Mouse (Mus musculus): ENCODE measurements at regions not wholly inside any gene's neighbourhood (a gene's known extent, or its start where the extent isn't known, plus 50 kb on each side); places are given as distances from the start of the nearest gene placed in this dataset.

GRCm38 (mm10) chr5:132671496-132671895 is 128.4 kb upstream of the Auts2 start:
- in situ Hi-C loops (cut with MboI, MseI) = no loop called here

GRCm38 (mm10) chr5:132667316-132667715 is 124.2 kb upstream of the Auts2 start:
- in situ Hi-C loops (cut with MboI, MseI) = no loop called here

DNA sequence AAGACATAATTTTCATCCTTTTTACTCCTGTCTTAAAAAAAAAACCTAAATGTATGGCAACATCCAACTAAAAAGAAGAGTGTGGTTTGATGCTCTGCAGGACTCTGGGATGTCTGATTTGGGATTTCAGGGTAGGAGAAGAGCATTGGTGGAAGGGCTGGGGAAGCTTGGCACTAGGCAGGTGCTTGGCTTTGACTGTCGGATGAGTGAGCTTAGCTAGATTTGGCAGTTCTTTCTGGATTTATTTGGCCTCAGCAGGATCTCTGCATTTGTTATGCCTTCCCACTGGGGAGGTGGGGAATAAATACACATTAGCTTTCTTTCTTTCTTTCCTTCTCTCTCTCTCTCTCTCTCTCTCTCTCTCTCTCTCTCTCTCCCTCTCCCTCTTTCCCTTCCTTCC is 118.1 kb upstream of the Auts2 start:
- in situ Hi-C loops (cut with MboI, MseI) = no loop called here

DNA sequence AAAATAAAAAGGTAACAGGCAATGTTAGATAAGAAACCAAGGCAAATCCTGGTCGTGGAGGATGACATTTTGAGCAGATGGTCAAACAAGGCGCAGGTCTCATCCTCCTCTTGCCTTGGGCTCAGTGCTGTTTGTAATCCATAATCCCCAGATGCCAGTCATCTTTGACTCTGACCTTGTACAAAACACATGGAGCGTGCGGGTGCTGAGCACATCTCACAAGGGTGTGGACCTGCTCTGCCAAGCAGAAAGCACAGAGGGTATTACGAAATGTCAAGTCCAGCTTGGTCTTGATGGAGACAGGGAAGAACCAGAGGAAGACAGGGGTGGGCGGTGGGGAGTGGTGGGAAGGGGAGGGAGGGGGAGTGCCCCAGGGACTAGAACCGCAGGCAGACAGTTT is 116.9 kb upstream of the Auts2 start:
- in situ Hi-C loops (cut with MboI, MseI) = no loop called here

- in situ Hi-C loops (cut with MboI, MseI) = no loop called here
These were observed 111.2 kb upstream of the Auts2 start for GRCm38 (mm10) chr5:132654382-132654781.

GRCm38 (mm10) chr5:132653694-132654300 is 110.7 kb upstream of the Auts2 start:
- in situ Hi-C loops (cut with MboI, MseI) = no loop called here

GRCm38 (mm10) chr5:132652201-132652600 is 109.1 kb upstream of the Auts2 start:
- in situ Hi-C loops (cut with MboI, MseI) = no loop called here

DNA sequence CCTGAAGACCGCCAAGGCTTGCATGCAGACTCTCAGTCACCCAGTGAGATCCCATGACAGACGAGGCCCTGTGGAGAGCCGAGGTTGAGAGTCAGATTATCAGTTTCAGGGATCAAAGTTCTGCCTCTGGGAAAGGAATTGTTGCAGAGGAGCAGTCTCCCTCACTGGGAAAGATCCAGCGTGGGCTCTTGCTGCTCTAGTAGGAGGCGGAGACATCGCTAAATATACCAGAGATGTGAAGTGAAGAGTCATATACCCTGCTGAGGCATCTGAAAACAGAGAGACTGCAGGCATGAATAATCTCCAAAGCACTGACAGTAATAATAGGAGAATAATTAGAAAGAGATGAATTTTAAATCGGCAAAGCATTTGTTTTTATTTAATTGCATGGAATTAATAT is 106.6 kb upstream of the Auts2 start:
- in situ Hi-C loops (cut with MboI, MseI) = no loop called here

- in situ Hi-C loops (cut with MboI, MseI) = no loop called here
These were observed 105.6 kb upstream of the Auts2 start for GRCm38 (mm10) chr5:132648751-132649150.

DNA sequence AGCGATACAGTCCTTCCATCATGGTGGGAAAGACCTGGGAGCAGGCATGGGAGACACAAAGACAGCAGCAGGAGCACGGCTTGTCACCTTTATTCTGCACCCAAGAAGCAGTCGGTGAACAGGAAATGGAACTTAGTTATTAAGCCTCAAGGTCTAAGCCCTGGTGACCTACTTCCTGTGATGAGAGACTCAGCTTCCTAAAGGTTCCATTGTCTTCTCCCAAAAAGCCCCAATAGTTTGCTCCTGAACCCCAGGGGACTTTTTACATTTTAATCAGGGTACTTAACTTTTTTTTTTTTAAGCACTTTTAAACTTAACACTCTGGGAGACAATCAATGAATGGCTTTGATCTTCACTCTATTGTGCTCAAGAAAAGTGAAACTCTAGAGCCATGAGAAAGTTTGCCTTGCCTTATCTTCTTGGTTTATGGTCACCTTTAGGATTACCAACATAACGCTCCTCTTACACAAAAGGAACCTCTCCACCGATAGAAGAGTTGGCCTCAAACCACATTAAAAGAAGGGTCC is 101.6 kb upstream of the Auts2 start:
- in situ Hi-C loops (cut with MboI, MseI) = no loop called here

GRCm38 (mm10) chr5:132643270-132643669 is 100.1 kb upstream of the Auts2 start:
- in situ Hi-C loops (cut with MboI, MseI) = no loop called here

DNA sequence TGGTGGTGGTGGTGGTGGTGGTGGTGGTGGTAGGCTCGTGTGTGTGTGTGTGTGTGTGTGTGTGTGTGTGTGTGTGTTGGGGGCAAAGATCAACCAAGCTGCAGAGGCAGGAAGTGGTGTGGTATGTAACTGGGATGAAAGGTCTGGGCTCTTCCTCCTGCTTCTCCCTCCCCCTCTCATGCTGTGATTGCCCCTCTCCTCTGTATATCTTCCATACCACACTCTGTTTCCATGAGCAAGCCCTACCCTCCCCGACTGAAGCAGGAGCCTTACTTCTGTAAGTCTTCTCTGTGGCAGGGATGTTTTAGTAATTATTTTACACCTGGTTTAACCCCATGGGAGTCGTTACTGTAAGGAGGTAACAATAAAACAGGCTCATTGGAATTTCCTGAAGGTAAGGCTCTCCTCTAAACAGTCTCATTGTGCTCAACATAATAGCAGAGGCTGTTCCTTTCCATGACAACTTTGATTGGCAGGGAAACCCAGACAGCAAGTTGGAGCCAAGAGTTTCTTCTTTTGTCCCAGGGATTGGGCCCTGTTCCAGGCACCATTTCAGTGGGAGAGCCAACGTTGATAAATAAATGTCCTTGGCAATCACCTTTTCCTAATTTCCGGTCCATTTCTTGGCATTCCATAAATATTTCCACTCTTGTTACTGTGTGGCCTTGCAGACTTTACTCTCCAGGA is 90.2 kb upstream of the Auts2 start:
- in situ Hi-C loops (cut with MboI, MseI) = no loop called here

GRCm38 (mm10) chr5:132621751-132622150 is 78.6 kb upstream of the Auts2 start:
- in situ Hi-C loops (cut with MboI, MseI) = no loop called here

GRCm38 (mm10) chr5:132617241-132617640 is 74.1 kb upstream of the Auts2 start:
- in situ Hi-C loops (cut with MboI, MseI) = no loop called here

GRCm38 (mm10) chr5:132609251-132609650 is 66.1 kb upstream of the Auts2 start:
- in situ Hi-C loops (cut with MboI, MseI) = no loop called here

DNA sequence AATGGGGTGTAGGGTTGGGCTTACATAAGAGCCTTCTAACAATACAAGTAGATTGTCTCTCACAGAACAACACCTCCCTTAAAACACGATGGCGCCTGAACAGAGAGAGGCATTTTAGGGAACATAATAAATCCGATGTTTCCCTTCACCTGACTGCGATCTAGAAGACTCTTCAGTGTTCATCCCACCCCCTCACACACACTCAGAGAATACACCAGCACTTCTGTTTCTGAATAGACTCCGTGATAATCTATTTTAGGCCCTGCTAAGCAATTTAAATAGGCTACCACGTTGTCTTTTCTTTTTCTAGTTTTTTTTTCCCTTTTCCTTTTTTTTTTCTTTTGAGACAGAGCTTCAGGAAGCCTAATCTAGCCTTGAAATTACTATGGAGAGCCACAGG is 63.1 kb upstream of the Auts2 start:
- in situ Hi-C loops (cut with MboI, MseI) = no loop called here

GRCm38 (mm10) chr5:132594796-132595195 is 51.7 kb upstream of the Auts2 start:
- in situ Hi-C loops (cut with MboI, MseI) = no loop called here

All from T-helper 17 cell (primary cell).